Mouse (Mus musculus) E14TG2a.4 (cell line): ENCODE data around the gene Myl7.
"Not testable (repeated sequence)": the region's sequence is repeated elsewhere in the genome, so short reads cannot be mapped to it uniquely, and the experiment has no call there.

ENCODE experiments used
- H3K27me3 ChIP-seq: 2 replicates; pipeline ENCODE4 v1.6.1; 2014; ENCODE audit warnings: low read length, control low read depth; ENCODE audit not compliant: insufficient read depth
- H3K36me3 ChIP-seq: 2 replicates; pipeline ENCODE4 v1.6.1; 2014; ENCODE audit warnings: low read length, control low read depth; ENCODE audit not compliant: insufficient read depth
- H3K4me1 ChIP-seq: replicated peaks from 2 replicates; pipeline ENCODE4 v1.6.1; 2014; ENCODE audit warnings: low read depth, low read length, control low read depth
- H3K4me3 ChIP-seq: replicated peaks from 2 replicates; pipeline ENCODE4 v1.5.1; 2014; ENCODE audit warnings: mild to moderate bottlenecking, low read length
- H3K9me3 ChIP-seq: 2 replicates; pipeline ENCODE4 v1.6.1; 2014; ENCODE audit warnings: low read length, control low read depth
- CTCF ChIP-seq: conservative IDR thresholded peaks from 2 replicates; pipeline ENCODE4 v1.5.1; 2014; ENCODE audit warnings: low read length
- NANOG ChIP-seq: IDR thresholded peaks from 2 replicates; pipeline ENCODE4 v1.6.1; 2014; ENCODE audit warnings: borderline replicate concordance, low read length, mixed read lengths
- POU5F1 ChIP-seq: IDR thresholded peaks from 2 replicates; pipeline ENCODE4 v1.6.1; 2014; ENCODE audit warnings: low read length, borderline replicate concordance

Gene Myl7

GRCm38 (mm10) chr11:5901320-5901719 lies 2.7 kb upstream of the Myl7 start:
- Histone ChIP-seq H3K9me3 (no peaks in the 10 kb centered on the region), H3K4me3 (peak overlapping the region; percentile 68), H3K27me3 (peaks cover 86% of the 10 kb centered on the region), H3K4me1 (peaks cover 73% of the 10 kb centered on the region), H3K36me3 (no peaks in the 10 kb centered on the region)
- TF ChIP-seq POU5F1 = no peak
- TF ChIP-seq CTCF = no peak
- no peak for TF ChIP-seq NANOG

- Histone ChIP-seq H3K9me3 (no peaks in the 10 kb centered on the region), H3K4me3 (no peak overlapping the region), H3K36me3 (no peaks in the 10 kb centered on the region), H3K27me3 (peaks cover 91% of the 10 kb centered on the region), H3K4me1 (peaks cover 73% of the 10 kb centered on the region)
- no peak for TF ChIP-seq CTCF
- TF ChIP-seq POU5F1 = no peak
- no peak for TF ChIP-seq NANOG
Measured at GRCm38 (mm10) chr11:5899286-5899685, 704 bp upstream of the Myl7 start.

GRCm38 (mm10) chr11:5897839-5898238 lies 743 bp downstream of the Myl7 start:
- Histone ChIP-seq H3K4me1 (peaks cover 67% of the 10 kb centered on the region), H3K9me3 (no peaks in the 10 kb centered on the region), H3K27me3 (peaks cover 79% of the 10 kb centered on the region), H3K36me3 (no peaks in the 10 kb centered on the region), H3K4me3 (peak overlapping the region; percentile 75)
- TF ChIP-seq CTCF (no peak), POU5F1 (no peak), NANOG (no peak)

GRCm38 (mm10) chr11:5897230-5897629 lies 1.4 kb downstream of the Myl7 start:
- Histone ChIP-seq H3K36me3 (no peaks in the 10 kb centered on the region), H3K4me1 (peaks cover 61% of the 10 kb centered on the region), H3K9me3 (no peaks in the 10 kb centered on the region), H3K27me3 (peaks cover 79% of the 10 kb centered on the region), H3K4me3 (peak overlapping the region; percentile 75)
- TF ChIP-seq CTCF (no peak), POU5F1 (no peak), NANOG (no peak)

- no peak for TF ChIP-seq POU5F1
- Histone ChIP-seq H3K9me3 (no peaks in the 10 kb centered on the region), H3K4me1 (peaks cover 32% of the 10 kb centered on the region), H3K36me3 (no peaks in the 10 kb centered on the region), H3K27me3 (peaks cover 54% of the 10 kb centered on the region), H3K4me3 (no peak overlapping the region)
Measured at GRCm38 (mm10) chr11:5893807-5894206, 4.8 kb downstream of the Myl7 start.

GRCm38 (mm10) chr11:5892810-5893368 lies 5.7 kb downstream of the Myl7 start:
- Histone ChIP-seq H3K9me3 (no peaks in the 10 kb centered on the region), H3K36me3 (no peaks in the 10 kb centered on the region), H3K4me1 (peaks cover 26% of the 10 kb centered on the region), H3K27me3 (peaks cover 44% of the 10 kb centered on the region), H3K4me3 (no peak overlapping the region)
- TF ChIP-seq POU5F1 (no peak), CTCF (no peak), NANOG (no peak)

GRCm38 (mm10) chr11:5892151-5892591 lies 6.4 kb downstream of the Myl7 start:
- no peaks in the 10 kb centered on the region for H3K9me3 ChIP-seq
- no peak for TF ChIP-seq CTCF
- no peak for TF ChIP-seq POU5F1
- TF ChIP-seq NANOG = no peak

GRCm38 (mm10) chr11:5888563-5888962 lies 10.0 kb downstream of the Myl7 start:
- not testable (repeated sequence) for H3K9me3 ChIP-seq, H3K36me3 ChIP-seq, H3K4me3 ChIP-seq
- H3K27me3 ChIP-seq = peaks cover 15% of the 10 kb centered on the region; the same call in 1 of the 2 replicates
- H3K4me1 ChIP-seq = peaks cover 33% of the 10 kb centered on the region

More at GRCm38 (mm10) chr11:5892151-5892591, 6.4 kb downstream of the Myl7 start:
- Histone ChIP-seq H3K4me3 (no peak overlapping the region), H3K36me3 (no peaks in the 10 kb centered on the region), H3K4me1 (peaks cover 26% of the 10 kb centered on the region), H3K27me3 (peaks cover 40% of the 10 kb centered on the region)

GRCm38 (mm10) chr11:5887250-5887649 lies 11.3 kb downstream of the Myl7 start:
- Histone ChIP-seq H3K36me3 (no peaks in the 10 kb centered on the region), H3K9me3 (no peaks in the 10 kb centered on the region), H3K4me1 (peaks cover 38% of the 10 kb centered on the region), H3K4me3 (peak overlapping the region; percentile 54), H3K27me3 (peaks cover 9% of the 10 kb centered on the region; the same call in 1 of the 2 replicates)
- TF ChIP-seq CTCF (no peak), POU5F1 (no peak), NANOG (peak; percentile 82)
